Mouse (Mus musculus) midbrain, embryonic 11.5 days (tissue): ENCODE data around the gene Spdef. TPM values are rescaled to one million over a fixed set of nuclear protein-coding genes. Genes with fewer than 3 reads are reported as not detected.
A peak's percentile ranks its signal among the peaks of the same experiment; 100 is the strongest.

Experiments used
- ATAC-seq: fragments of 200-750 bp; cut with Nextera tagmentation; 2 replicates; pipeline ENCODE4 v1.8.0; 2017; ENCODE audit warnings: moderate TSS enrichment, moderate library complexity; ENCODE audit not compliant: low FRiP score
- DNase-seq: peaks from one replicate; pipeline ENCODE4 v3.0.0; 2015; ENCODE audit warnings: low spot score; ENCODE audit errors: missing footprints
- H3K27ac ChIP-seq: fragments of 300-500 bp; sonication (generic); 2 replicates; pipeline ENCODE4 v1.5.1; 2014; ENCODE audit warnings: low read depth, low read length
- H3K27me3 ChIP-seq: fragments of 300-500 bp; sonication (generic); 2 replicates; pipeline ENCODE4 v1.6.1; 2014; ENCODE audit warnings: mild to moderate bottlenecking, low read length, moderate library complexity, mixed read lengths; ENCODE audit not compliant: control insufficient read depth, insufficient read depth
- H3K36me3 ChIP-seq: fragments of 300-500 bp; sonication (generic); 2 replicates; pipeline ENCODE4 v1.6.1; 2014; ENCODE audit warnings: mild to moderate bottlenecking, low read length, moderate library complexity, mixed read lengths; ENCODE audit not compliant: control insufficient read depth, insufficient read depth
- H3K4me1 ChIP-seq: fragments of 300-500 bp; sonication (generic); 2 replicates; pipeline ENCODE4 v1.6.1; 2014; ENCODE audit warnings: low read length; ENCODE audit not compliant: control insufficient read depth, insufficient read depth
- H3K4me2 ChIP-seq: fragments of 300-500 bp; sonication (generic); 2 replicates; pipeline ENCODE4 v1.6.1; 2014; ENCODE audit warnings: mild to moderate bottlenecking, moderate library complexity
- H3K4me3 ChIP-seq: fragments of 300-500 bp; sonication (generic); 2 replicates; pipeline ENCODE4 v1.5.1; 2014; ENCODE audit warnings: low read depth, low read length
- H3K9ac ChIP-seq: fragments of 300-500 bp; sonication (generic); 2 replicates; pipeline ENCODE4 v1.6.1; 2014; ENCODE audit warnings: low read length
- H3K9me3 ChIP-seq: fragments of 300-500 bp; sonication (generic); 2 replicates; pipeline ENCODE4 v1.6.1; 2016; ENCODE audit warnings: low read length; ENCODE audit not compliant: control insufficient read depth
- WGBS: fragments of 180-500 bp; shearing (Covaris S2); extraction: QIAGEN DNeasy Blood & Tissue Kit; methylation state at CpG from one replicate; pipeline ENCODE4 v1.1.7; 2014; 5-methylcytosine and 5-hydroxymethylcytosine counted together
- polyA plus RNA-seq: library from polyadenylated mRNA; unstranded; fragments of >200 nt; fragmentation: Nextera tagmentation; extraction: Ambion mirVana; gene quantifications from 2 replicates; pipeline ENCODE4 v1.2.1, GENCODE M21; 2014

Spdef gene
- 0.25 TPM in 1 of 2 replicates, not detected in the other for polyA plus RNA-seq

DNA sequence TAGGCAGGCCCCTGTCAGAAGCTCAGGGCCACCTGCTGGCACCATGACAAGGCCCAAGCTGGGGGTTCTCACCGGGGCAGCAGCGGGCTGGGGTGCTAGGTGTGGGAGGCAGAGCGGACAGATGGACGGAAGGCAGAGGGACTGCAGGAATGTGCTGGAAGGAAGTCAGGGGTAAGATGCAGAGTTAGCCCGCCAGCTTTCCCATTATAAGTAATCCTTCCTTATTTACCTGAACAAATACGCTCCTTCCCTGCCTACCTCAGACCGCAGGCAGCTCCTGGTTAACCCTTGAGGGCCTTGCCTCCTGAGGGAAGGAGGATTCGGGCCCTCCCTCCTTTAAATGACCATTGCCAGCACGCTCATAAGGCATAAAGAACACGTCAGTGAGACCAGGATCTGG lies at the start of gene Spdef:
Gene Spdef, minus strand, starts transcription at position 186 of the 400 bp plus-strand sequence.
- 76% methylated on average over 10 of the region's 10 CpGs for WGBS
- Histone ChIP-seq H3K27me3 (no peaks in the 10 kb centered on the region), H3K27ac (no peak within 1 kb of the TSS), H3K4me2 (no peak within 1 kb of the TSS), H3K4me1 (peaks cover 14% of the 10 kb centered on the region), H3K4me3 (no peak within 1 kb of the TSS), H3K9me3 (no peaks in the 10 kb centered on the region), H3K9ac (no peak within 1 kb of the TSS), H3K36me3 (no peaks in the 10 kb centered on the region)
- ATAC-seq (no peak), DNase-seq (no peak)

DNA sequence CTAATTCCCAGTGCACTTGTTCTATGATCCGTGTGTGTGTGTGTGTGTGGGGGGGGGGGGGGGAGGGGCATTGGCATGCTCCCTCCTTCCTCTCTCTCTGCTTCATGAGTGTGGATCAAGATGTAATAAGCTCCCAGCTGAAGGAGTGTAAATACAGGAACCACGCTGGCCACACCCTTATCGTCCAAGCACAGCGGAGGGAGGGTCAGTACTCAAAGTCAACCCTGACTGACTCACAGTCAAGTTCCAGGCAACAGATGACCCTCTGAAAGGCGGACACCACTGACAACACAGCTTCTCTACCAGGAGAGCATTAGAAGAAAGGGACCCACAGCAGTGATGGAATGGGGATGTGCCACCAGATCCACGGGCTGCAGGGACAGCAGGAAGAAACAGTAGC lies 49.1 kb upstream of the Spdef start:
- no peak overlapping the region for H3K27ac ChIP-seq

DNA sequence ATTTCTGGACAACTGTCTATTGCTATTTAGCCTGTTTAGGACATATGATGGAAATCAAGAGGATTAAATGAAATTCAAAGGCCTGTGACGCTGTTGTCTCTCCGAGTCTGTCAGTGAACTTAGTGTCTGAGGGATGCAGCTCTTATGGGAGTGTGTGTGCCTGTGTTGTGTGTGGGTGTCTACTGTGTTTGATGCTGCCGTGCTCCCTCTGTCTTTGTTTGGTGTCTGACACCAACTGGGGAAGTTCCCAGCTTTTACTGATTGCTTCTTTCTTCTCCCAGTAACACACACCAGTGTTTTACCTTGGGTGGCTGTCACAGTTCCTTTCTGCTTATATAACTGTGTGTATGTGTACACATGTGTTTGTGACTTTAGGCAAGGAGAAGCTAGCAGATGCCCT lies 45.4 kb upstream of the Spdef start:
- no peaks in the 10 kb centered on the region for H3K36me3 ChIP-seq
- ATAC-seq (no peak), DNase-seq (no peak)
- H3K4me3 ChIP-seq = no peak overlapping the region
- WGBS = 91% methylated on average over 3 of the region's 3 CpGs
- no peak overlapping the region for H3K9ac ChIP-seq
- no peaks in the 10 kb centered on the region for H3K27me3 ChIP-seq
- H3K27ac ChIP-seq = no peak overlapping the region
- no peak overlapping the region for H3K4me2 ChIP-seq
- H3K4me1 ChIP-seq = no peaks in the 10 kb centered on the region
- H3K9me3 ChIP-seq = no peaks in the 10 kb centered on the region

More for the DNA sequence above, 49.1 kb upstream of the Spdef start:
- Histone ChIP-seq H3K4me3 (no peak overlapping the region), H3K4me1 (no peaks in the 10 kb centered on the region), H3K9ac (no peak overlapping the region), H3K9me3 (no peaks in the 10 kb centered on the region), H3K4me2 (no peak overlapping the region), H3K27me3 (no peaks in the 10 kb centered on the region), H3K36me3 (no peaks in the 10 kb centered on the region)
- WGBS = 83% methylated on average over 6 of the region's 6 CpGs
- no peak for ATAC-seq
- no peak for DNase-seq

DNA sequence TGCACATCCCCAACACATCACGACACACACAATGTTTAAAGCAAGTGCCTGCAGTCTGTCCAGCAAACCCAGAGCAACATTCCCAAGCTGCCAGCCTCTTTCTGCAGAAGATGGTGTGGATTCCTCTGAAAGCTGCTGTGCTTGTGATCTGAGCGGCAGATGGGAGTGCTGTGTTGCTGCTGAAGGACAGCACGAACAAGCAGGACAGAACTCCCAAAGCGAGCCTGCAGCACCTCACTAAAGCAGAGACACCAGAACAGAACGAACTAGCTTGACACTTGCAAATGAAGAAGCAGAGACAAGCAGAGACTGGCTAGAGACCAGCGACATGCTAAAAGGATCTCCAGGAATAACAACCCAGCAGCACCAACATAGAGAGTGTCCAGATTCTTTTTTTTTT lies 42.9 kb upstream of the Spdef start:
- ATAC-seq = no peak

DNA sequence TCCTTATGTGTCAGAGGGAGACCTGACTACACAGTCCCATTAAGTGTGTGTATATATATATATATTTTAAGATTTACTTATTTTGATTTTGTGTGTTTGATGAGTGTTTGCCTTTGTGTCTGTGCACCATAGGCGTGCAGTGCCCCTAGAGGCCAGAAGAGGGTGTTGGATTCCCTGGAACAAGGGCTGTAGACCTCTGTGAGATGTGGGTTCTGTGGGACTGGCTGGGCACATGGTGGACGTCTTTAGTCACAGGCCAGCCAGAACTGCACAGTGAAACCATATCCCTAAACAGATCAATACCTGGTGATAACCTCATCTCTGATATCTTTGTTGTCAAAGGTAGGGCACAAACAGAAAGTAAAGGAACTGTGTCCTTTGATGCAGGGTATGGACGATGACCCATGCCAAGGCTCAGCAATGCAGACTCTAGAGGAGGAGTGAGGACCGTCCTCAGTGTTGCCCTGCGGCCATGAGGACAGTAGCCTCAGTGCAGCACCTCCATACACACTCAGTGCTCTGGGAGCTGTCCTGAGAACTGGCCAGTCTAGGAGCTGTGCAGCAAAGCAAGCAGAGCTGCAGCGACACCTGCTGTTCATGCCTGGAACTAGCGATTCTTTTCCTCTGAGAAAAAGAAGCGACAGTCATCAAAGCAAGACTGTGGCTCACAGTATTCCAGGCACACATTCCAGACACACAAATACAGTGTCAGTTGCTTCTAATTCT lies 40.2 kb upstream of the Spdef start:
- peak; percentile 98 for DNase-seq
- H3K27me3 ChIP-seq = no peaks in the 10 kb centered on the region
- H3K4me2 ChIP-seq = no peak overlapping the region
- 0 out of 2 replicates have a peak, but pooled peaks have one; percentile 38 for ATAC-seq
- no peak overlapping the region for H3K4me3 ChIP-seq
- no peak overlapping the region for H3K27ac ChIP-seq
- 64% methylated on average over 8 of the region's 8 CpGs for WGBS
- H3K9ac ChIP-seq = no peak overlapping the region
- H3K36me3 ChIP-seq = peaks cover 11% of the 10 kb centered on the region
- H3K9me3 ChIP-seq = no peaks in the 10 kb centered on the region; the same call in 1 of the 2 replicates
- no peaks in the 10 kb centered on the region for H3K4me1 ChIP-seq

More for the DNA sequence above, 42.9 kb upstream of the Spdef start:
- H3K27me3 ChIP-seq = no peaks in the 10 kb centered on the region
- DNase-seq = no peak
- no peak overlapping the region for H3K9ac ChIP-seq
- no peak overlapping the region for H3K4me3 ChIP-seq
- no peaks in the 10 kb centered on the region; the same call in 1 of the 2 replicates for H3K36me3 ChIP-seq
- no peaks in the 10 kb centered on the region for H3K4me1 ChIP-seq
- H3K4me2 ChIP-seq = no peak overlapping the region
- no peaks in the 10 kb centered on the region for H3K9me3 ChIP-seq
- H3K27ac ChIP-seq = no peak overlapping the region
- WGBS = 90% methylated on average over 6 of the region's 6 CpGs

DNA sequence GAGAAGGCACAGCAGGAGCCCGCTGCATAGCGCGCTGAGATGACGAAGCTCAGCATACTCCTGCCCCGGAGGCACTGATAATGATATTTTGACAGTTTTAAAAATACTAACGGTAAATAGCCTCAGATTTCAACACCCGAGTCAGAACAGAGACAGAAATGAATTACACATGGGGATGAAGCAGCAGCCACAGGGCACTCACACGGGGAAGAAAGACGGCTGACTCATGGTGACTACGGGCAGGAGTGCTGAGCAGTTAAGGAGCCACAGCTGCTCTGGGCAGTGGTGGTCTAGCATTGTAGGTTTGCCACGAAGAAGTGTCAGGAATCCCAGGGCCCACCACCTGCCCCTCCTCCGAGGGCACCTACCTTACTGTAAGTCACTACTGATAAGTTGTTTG lies 38.8 kb upstream of the Spdef start:
- no peaks in the 10 kb centered on the region for H3K27me3 ChIP-seq
- no peak overlapping the region for H3K27ac ChIP-seq
- no peaks in the 10 kb centered on the region for H3K4me1 ChIP-seq
- WGBS = 92% methylated on average over 12 of the region's 12 CpGs
- H3K9ac ChIP-seq = no peak overlapping the region
- no peak overlapping the region for H3K4me2 ChIP-seq
- H3K36me3 ChIP-seq = peaks cover 11% of the 10 kb centered on the region
- no peaks in the 10 kb centered on the region; the same call in 1 of the 2 replicates for H3K9me3 ChIP-seq
- ATAC-seq = no peak
- DNase-seq = no peak
- H3K4me3 ChIP-seq = no peak overlapping the region

DNA sequence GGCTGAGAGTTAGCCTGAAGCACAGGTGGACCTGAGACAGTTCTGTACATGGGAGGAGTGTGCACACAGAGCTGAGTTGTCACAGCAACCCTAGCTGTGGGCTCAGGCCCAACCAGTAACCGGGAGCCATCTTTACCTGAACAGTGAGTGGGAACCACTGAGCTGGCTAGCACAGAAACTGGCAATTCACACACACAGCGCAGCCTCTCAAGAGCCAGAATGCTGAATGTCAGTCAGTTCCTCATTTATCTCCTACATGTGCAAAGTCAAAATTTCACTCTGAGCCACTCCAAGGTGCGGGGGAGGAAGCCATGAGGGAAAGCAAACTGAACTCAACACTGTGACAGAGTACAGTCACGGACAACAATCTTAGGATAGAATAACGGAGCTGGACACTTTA lies 38.4 kb upstream of the Spdef start:
- H3K9ac ChIP-seq = no peak overlapping the region
- H3K4me2 ChIP-seq = no peak overlapping the region
- peaks cover 11% of the 10 kb centered on the region for H3K36me3 ChIP-seq
- no peak overlapping the region for H3K4me3 ChIP-seq
- 92% methylated on average over 5 of the region's 5 CpGs for WGBS
- DNase-seq (no peak), ATAC-seq (no peak)
- H3K27me3 ChIP-seq = no peaks in the 10 kb centered on the region
- no peak overlapping the region for H3K27ac ChIP-seq
- no peaks in the 10 kb centered on the region; the same call in 1 of the 2 replicates for H3K9me3 ChIP-seq
- H3K4me1 ChIP-seq = no peaks in the 10 kb centered on the region

DNA sequence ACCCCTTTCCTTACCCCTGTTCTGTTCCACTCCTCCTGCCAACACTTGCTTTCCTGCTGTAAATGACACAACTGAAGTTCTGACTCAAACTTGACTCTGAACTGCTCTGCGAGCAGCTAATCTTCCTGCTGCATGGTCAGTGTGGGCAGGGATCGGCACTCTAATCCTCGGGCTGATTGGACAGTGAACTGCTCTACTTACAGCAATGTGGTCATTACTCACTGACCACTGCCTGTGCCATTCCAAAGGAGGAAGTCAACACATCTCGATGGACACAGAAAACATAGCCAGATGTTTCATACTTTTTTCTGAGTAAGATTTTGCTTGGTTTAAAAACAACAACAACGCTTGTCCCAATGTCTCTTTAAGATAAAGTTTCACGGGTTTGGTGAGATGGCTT lies 36.3 kb upstream of the Spdef start:
- Histone ChIP-seq H3K27ac (no peak overlapping the region), H3K4me2 (no peak overlapping the region), H3K9ac (no peak overlapping the region), H3K4me3 (no peak overlapping the region), H3K9me3 (no peaks in the 10 kb centered on the region; the same call in 1 of the 2 replicates), H3K27me3 (no peaks in the 10 kb centered on the region), H3K36me3 (peaks cover 11% of the 10 kb centered on the region), H3K4me1 (peaks cover 4% of the 10 kb centered on the region)
- DNase-seq (no peak), ATAC-seq (no peak)
- WGBS = 96% methylated on average over 6 of the region's 6 CpGs

DNA sequence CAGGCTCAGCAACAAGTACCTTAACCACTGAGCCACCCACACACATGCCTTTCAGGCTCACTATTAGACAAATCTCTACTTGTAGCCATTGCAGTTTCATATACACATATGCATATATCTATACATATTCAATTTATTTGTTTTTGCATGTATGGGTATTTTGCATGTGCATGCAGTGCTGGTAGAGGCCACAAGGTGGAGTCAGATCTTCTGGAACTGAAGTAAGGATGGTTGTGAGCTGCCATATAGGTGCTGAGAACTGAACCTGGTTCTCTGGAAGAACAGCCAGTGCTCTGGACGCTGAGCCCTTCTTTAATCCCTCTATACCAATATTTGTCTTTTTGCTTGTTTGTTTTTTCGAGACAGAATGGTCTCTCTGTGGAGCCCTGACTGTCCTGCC lies 35.7 kb upstream of the Spdef start:
- ATAC-seq (no peak), DNase-seq (no peak)
- Histone ChIP-seq H3K27ac (no peak overlapping the region), H3K27me3 (no peaks in the 10 kb centered on the region), H3K4me1 (peaks cover 9% of the 10 kb centered on the region), H3K4me2 (no peak overlapping the region), H3K9me3 (no peaks in the 10 kb centered on the region; the same call in 1 of the 2 replicates), H3K9ac (no peak overlapping the region), H3K4me3 (no peak overlapping the region), H3K36me3 (peaks cover 11% of the 10 kb centered on the region)
- 89% methylated on average over 2 of the region's 2 CpGs for WGBS
